Mouse (Mus musculus): ENCODE results near the gene Ppp1r13b.

DNA sequence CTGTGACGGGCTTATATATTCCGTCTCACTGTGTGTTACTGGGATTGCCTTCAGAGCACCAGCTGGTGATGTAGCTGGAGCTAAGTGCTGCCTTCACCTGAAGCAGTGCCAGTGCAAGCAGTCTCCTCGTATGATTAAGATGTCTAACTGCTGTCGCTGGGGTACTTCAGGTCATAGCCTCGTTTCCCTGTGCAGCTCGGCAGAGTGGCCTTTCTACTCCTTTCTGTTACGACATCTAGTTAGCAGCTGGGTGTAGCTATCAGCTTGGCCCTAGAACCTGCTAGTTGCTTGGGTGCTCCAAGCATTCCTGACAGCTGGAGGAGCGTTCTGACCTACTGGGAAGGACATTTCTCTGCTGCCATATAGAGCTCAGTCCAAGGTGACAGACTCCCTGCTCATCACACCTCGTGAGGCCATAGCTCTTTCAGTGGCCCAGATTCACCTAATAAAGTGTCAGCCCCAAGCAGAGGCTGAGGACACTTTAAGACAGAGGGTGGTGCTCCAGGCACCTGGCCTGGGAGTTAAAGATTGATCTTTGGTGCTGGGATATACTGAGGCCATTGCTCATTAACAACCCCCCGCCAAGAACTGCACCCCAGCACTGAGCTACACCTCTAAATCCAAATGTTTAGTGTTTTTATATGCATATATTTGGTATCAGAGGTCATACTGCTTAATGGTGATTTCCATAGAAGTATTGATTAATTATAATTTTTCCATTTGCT is 107.3 kb downstream of the Ppp1r13b start:
- peak; percentile 28; the same call in 1 of the 2 replicates for TF ChIP-seq CTCF (IDR thresholded peaks at IDR 0.05)
- TF ChIP-seq POLR2A (IDR thresholded peaks at IDR 0.05; ENCODE audit: insufficient read depth, low read depth, low read length), result no peak

All from heart, adult 2 months (tissue).